Mouse (Mus musculus) granulocyte monocyte progenitor cell, adult 5-6 weeks (primary cell): ENCODE measurements at regions not wholly inside any gene's neighbourhood (a gene's known extent, or its start where the extent isn't known, plus 50 kb on each side); places are given as distances from the start of the nearest gene placed in this dataset.

ENCODE experiments used
- ATAC-seq: replicated peaks from 2 replicates; pipeline ENCODE4 v1.8.0; 2016; ENCODE audit warnings: mild to moderate bottlenecking, moderate TSS enrichment, inconsistent platforms; ENCODE audit not compliant: poor library complexity, severe bottlenecking

GRCm38 (mm10) chr15:52954715-52955593, 929.8 kb upstream of the Gm7489 start:
- no peak for ATAC-seq

- ATAC-seq = no peak
These were observed 925.0 kb upstream of the Gm7489 start for GRCm38 (mm10) chr15:52959711-52960110.

GRCm38 (mm10) chr15:52961491-52961890, 923.2 kb upstream of the Gm7489 start:
- no peak for ATAC-seq

GRCm38 (mm10) chr15:52963918-52964317, 920.8 kb upstream of the Gm7489 start:
- no peak for ATAC-seq

- ATAC-seq = no peak
These were observed 920.3 kb upstream of the Gm7489 start for GRCm38 (mm10) chr15:52964403-52964802.

- no peak for ATAC-seq
These were observed 916.9 kb upstream of the Gm7489 start for GRCm38 (mm10) chr15:52967801-52968235.

- no peak for ATAC-seq
These were observed 901.9 kb upstream of the Gm7489 start for GRCm38 (mm10) chr15:52982821-52983220.

- no peak for ATAC-seq
These were observed 894.1 kb upstream of the Gm7489 start for GRCm38 (mm10) chr15:52990580-52990979.

- ATAC-seq = no peak
These were observed 890.4 kb upstream of the Gm7489 start for GRCm38 (mm10) chr15:52994351-52994750.

GRCm38 (mm10) chr15:52999200-52999599, 885.5 kb upstream of the Gm7489 start:
- no peak for ATAC-seq

- ATAC-seq = no peak
These were observed 884.9 kb upstream of the Gm7489 start for GRCm38 (mm10) chr15:52999776-53000175.

- no peak for ATAC-seq
These were observed 883.3 kb upstream of the Gm7489 start for GRCm38 (mm10) chr15:53001429-53001828.

GRCm38 (mm10) chr15:53001964-53002363, 882.7 kb upstream of the Gm7489 start:
- no peak for ATAC-seq

GRCm38 (mm10) chr15:53004078-53004477, 880.6 kb upstream of the Gm7489 start:
- ATAC-seq = no peak

- ATAC-seq = no peak
These were observed 877.9 kb upstream of the Gm7489 start for GRCm38 (mm10) chr15:53006844-53007243.

- no peak for ATAC-seq
These were observed 875.4 kb upstream of the Gm7489 start for GRCm38 (mm10) chr15:53009337-53009736.
